Mouse (Mus musculus): ENCODE results near the gene Rpa1. TPM values are rescaled to one million over a fixed set of nuclear protein-coding genes. Genes with fewer than 3 reads are reported as not detected.

Rpa1 gene
- total RNA-seq, 2 experiments from 2014 or later = 60.4 to 62.5 TPM

DNA sequence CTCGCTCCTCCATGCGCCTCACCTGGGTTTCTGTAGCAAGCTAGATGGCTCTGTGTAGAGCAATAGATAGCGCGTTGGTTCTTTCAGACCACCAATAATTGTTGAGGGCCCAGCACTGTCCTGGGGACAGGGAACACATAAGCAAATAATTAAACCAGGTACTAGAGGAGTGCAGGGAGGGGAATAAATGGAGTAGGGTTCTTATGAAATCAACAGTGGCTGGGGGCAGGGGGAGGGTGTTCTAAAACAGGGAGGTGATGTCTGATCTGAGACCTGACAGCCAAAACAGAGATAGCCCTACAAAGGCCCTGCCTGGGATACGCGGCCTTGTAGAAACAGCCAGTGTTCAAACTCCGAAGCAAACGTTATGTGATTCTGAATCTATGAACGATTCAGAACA lies 98.5 kb downstream of the Rpa1 start:
- TF ChIP-seq CTCF (IDR thresholded peaks at IDR 0.05) = no peak
- intact Hi-C loops (cut with DNase I) = no loop called here
- DNase-seq = no peak
- Histone ChIP-seq H3K4me3 (no peak overlapping the region), H3K27ac (no peak overlapping the region)

Small RNA genes within 50 kb of the gene (microRNA-seq; reads per million reads assigned to microRNA genes)
- gene Gm47300 = not detected

Other genes with a start within 250 kb of the Rpa1 start
- gene Hic1, start 178.8 kb downstream of the Rpa1 start, total RNA-seq (2021) = 1 to 10 TPM; 4.6 to 6.6 TPM
- gene Ovca2, start 169.5 kb downstream of the Rpa1 start, total RNA-seq (2021) = 1 to 10 TPM; 2.5 to 3.6 TPM
- gene Dph1, start 157.1 kb downstream of the Rpa1 start, total RNA-seq (2021) = 1 to 10 TPM; 5.5 to 6.2 TPM
- 1 to 10 TPM in 1 of 2 experiments, under 1 TPM in 1; 0.54 to 1.1 TPM for gene Rtn4rl1, start 154.5 kb downstream of the Rpa1 start, total RNA-seq (2021)
- gene Smyd4, start 109 bp upstream of the Rpa1 start, total RNA-seq (2021) = 1 to 10 TPM; 4.0 to 4.3 TPM
- gene Serpinf1, start 74.4 kb upstream of the Rpa1 start, total RNA-seq (2021) = 100 to 1,000 TPM in 1 of 2 experiments, 10 to 100 TPM in 1; 55.5 to 168 TPM
- gene Serpinf2, start 91.3 kb upstream of the Rpa1 start, total RNA-seq (2021) = not detected
- gene Wdr81, start 106.4 kb upstream of the Rpa1 start, total RNA-seq (2021) = 1 to 10 TPM; 4.9 to 6.4 TPM
- gene Tlcd2, start 113.4 kb upstream of the Rpa1 start, total RNA-seq (2021) = 1 to 10 TPM; 2.6 to 3.1 TPM
- 10 to 100 TPM; 69.3 to 76.7 TPM for gene Prpf8, start 138.5 kb upstream of the Rpa1 start, total RNA-seq (2021)
- gene Rilp, start 161.8 kb upstream of the Rpa1 start, total RNA-seq (2021) = 10 to 100 TPM; 33.4 to 41.9 TPM
- 1 to 10 TPM; 2.4 to 5.7 TPM for gene Scarf1, start 165.2 kb upstream of the Rpa1 start, total RNA-seq (2021)
- gene Slc43a2, start 183.4 kb upstream of the Rpa1 start, total RNA-seq (2021) = 10 to 100 TPM; 19.0 to 41.6 TPM
- 100 to 1,000 TPM; 151 to 206 TPM for gene Pitpna, start 239.8 kb upstream of the Rpa1 start, total RNA-seq (2021)

All from gastrocnemius, adult 2 months (tissue).